Mouse (Mus musculus): Measurements from ENCODE around the gene Slc6a9. TPM values are rescaled to one million over a fixed set of nuclear protein-coding genes. Genes with fewer than 3 reads are reported as not detected.

The Slc6a9 gene
- total and polyA plus RNA-seq, 2 experiments from 2014 or later = 33.7 to 35.0 TPM

GRCm38 (mm10) chr4:117849063-117849462, 14.8 kb downstream of the Slc6a9 start:
- 52% methylated on average over 17 of the region's 17 CpGs for WGBS
- Histone ChIP-seq H3K4me1 (ENCODE audit: insufficient read depth) (no peaks in the 10 kb centered on the region), H3K36me3 (ENCODE audit: insufficient read depth) (no peaks in the 10 kb centered on the region), H3K4me3 (ENCODE audit: low read depth, low read length) (no peak overlapping the region), H3K9ac (no peak overlapping the region), H3K27ac (ENCODE audit: low read depth, low read length) (no peak overlapping the region), H3K9me3 (ENCODE audit: low read length) (no peaks in the 10 kb centered on the region), H3K4me2 (ENCODE audit: low read depth) (no peak overlapping the region), H3K27me3 (ENCODE audit: insufficient read depth, low read length) (no peaks in the 10 kb centered on the region)
- ATAC-seq (peak; percentile 14; the same call in 1 of the 2 replicates), DNase-seq (no peak)
- no peak for TF ChIP-seq CTCF (IDR thresholded peaks at IDR 0.05; ENCODE audit: low read depth)

GRCm38 (mm10) chr4:117849506-117849905, 15.2 kb downstream of the Slc6a9 start:
- H3K4me2 ChIP-seq (ENCODE audit: low read depth) = no peak overlapping the region
- no peak overlapping the region for H3K9ac ChIP-seq

GRCm38 (mm10) chr4:117850176-117850575, 15.9 kb downstream of the Slc6a9 start:
- Histone ChIP-seq H3K9ac (no peak overlapping the region), H3K4me1 (ENCODE audit: insufficient read depth) (no peaks in the 10 kb centered on the region), H3K27me3 (ENCODE audit: insufficient read depth, low read length) (no peaks in the 10 kb centered on the region), H3K9me3 (ENCODE audit: low read length) (no peaks in the 10 kb centered on the region), H3K36me3 (ENCODE audit: insufficient read depth) (no peaks in the 10 kb centered on the region), H3K4me2 (ENCODE audit: low read depth) (no peak overlapping the region), H3K4me3 (ENCODE audit: low read depth, low read length) (no peak overlapping the region), H3K27ac (ENCODE audit: low read depth, low read length) (no peak overlapping the region)
- no peak for TF ChIP-seq CTCF (IDR thresholded peaks at IDR 0.05; ENCODE audit: low read depth)
- DNase-seq (no peak), ATAC-seq (no peak)
- WGBS = 72% methylated on average over 7 of the region's 7 CpGs

More at GRCm38 (mm10) chr4:117849506-117849905, 15.2 kb downstream of the Slc6a9 start:
- WGBS = 30% methylated on average over 5 of the region's 5 CpGs
- ATAC-seq = peak; percentile 58
- Histone ChIP-seq H3K9me3 (ENCODE audit: low read length) (no peaks in the 10 kb centered on the region), H3K4me3 (ENCODE audit: low read depth, low read length) (no peak overlapping the region), H3K36me3 (ENCODE audit: insufficient read depth) (no peaks in the 10 kb centered on the region), H3K4me1 (ENCODE audit: insufficient read depth) (no peaks in the 10 kb centered on the region), H3K27me3 (ENCODE audit: insufficient read depth, low read length) (no peaks in the 10 kb centered on the region), H3K27ac (ENCODE audit: low read depth, low read length) (no peak overlapping the region)
- no peak for DNase-seq
- no peak for TF ChIP-seq CTCF (IDR thresholded peaks at IDR 0.05; ENCODE audit: low read depth)

- H3K9ac ChIP-seq = no peak overlapping the region
- H3K27ac ChIP-seq (ENCODE audit: low read depth, low read length) = no peak overlapping the region
Observed at GRCm38 (mm10) chr4:117850871-117851270, 16.6 kb downstream of the Slc6a9 start.

GRCm38 (mm10) chr4:117852152-117852868, 18.0 kb downstream of the Slc6a9 start:
- Histone ChIP-seq H3K9ac (no peak overlapping the region), H3K36me3 (ENCODE audit: insufficient read depth) (no peaks in the 10 kb centered on the region), H3K4me1 (ENCODE audit: insufficient read depth) (no peaks in the 10 kb centered on the region), H3K4me2 (ENCODE audit: low read depth) (no peak overlapping the region), H3K27ac (ENCODE audit: low read depth, low read length) (no peak overlapping the region), H3K27me3 (ENCODE audit: insufficient read depth, low read length) (no peaks in the 10 kb centered on the region), H3K4me3 (ENCODE audit: low read depth, low read length) (no peak overlapping the region), H3K9me3 (ENCODE audit: low read length) (no peaks in the 10 kb centered on the region)
- ATAC-seq = no peak
- DNase-seq = no peak
- no peak for TF ChIP-seq CTCF (IDR thresholded peaks at IDR 0.05; ENCODE audit: low read depth)
- 79% methylated on average over 10 of the region's 10 CpGs for WGBS

More at GRCm38 (mm10) chr4:117850871-117851270, 16.6 kb downstream of the Slc6a9 start:
- no peak for ATAC-seq
- Histone ChIP-seq H3K4me3 (ENCODE audit: low read depth, low read length) (no peak overlapping the region), H3K36me3 (ENCODE audit: insufficient read depth) (no peaks in the 10 kb centered on the region), H3K4me1 (ENCODE audit: insufficient read depth) (no peaks in the 10 kb centered on the region), H3K4me2 (ENCODE audit: low read depth) (no peak overlapping the region), H3K27me3 (ENCODE audit: insufficient read depth, low read length) (no peaks in the 10 kb centered on the region), H3K9me3 (ENCODE audit: low read length) (no peaks in the 10 kb centered on the region)
- 81% methylated on average over 7 of the region's 7 CpGs for WGBS
- TF ChIP-seq CTCF (IDR thresholded peaks at IDR 0.05; ENCODE audit: low read depth) = no peak
- no peak for DNase-seq

GRCm38 (mm10) chr4:117855146-117855545, 20.8 kb downstream of the Slc6a9 start:
- no peak for TF ChIP-seq CTCF (IDR thresholded peaks at IDR 0.05; ENCODE audit: low read depth)
- peak; percentile 75 for ATAC-seq
- 61% methylated on average over 9 of the region's 9 CpGs for WGBS
- Histone ChIP-seq H3K36me3 (ENCODE audit: insufficient read depth) (peaks cover 5% of the 10 kb centered on the region; the same call in 1 of the 2 replicates), H3K9ac (no peak overlapping the region), H3K4me2 (ENCODE audit: low read depth) (no peak overlapping the region), H3K9me3 (ENCODE audit: low read length) (no peaks in the 10 kb centered on the region), H3K27me3 (ENCODE audit: insufficient read depth, low read length) (no peaks in the 10 kb centered on the region), H3K4me1 (ENCODE audit: insufficient read depth) (no peaks in the 10 kb centered on the region), H3K4me3 (ENCODE audit: low read depth, low read length) (no peak overlapping the region), H3K27ac (ENCODE audit: low read depth, low read length) (no peak overlapping the region)
- no peak for DNase-seq

- H3K9ac ChIP-seq = no peak overlapping the region
- no peaks in the 10 kb centered on the region for H3K4me1 ChIP-seq (ENCODE audit: insufficient read depth)
- H3K27me3 ChIP-seq (ENCODE audit: insufficient read depth, low read length) = no peaks in the 10 kb centered on the region
- peaks cover 5% of the 10 kb centered on the region; the same call in 1 of the 2 replicates for H3K36me3 ChIP-seq (ENCODE audit: insufficient read depth)
- 0 out of 2 replicates have a peak, but pooled peaks have one; percentile 10 for ATAC-seq
- H3K27ac ChIP-seq (ENCODE audit: low read depth, low read length) = no peak overlapping the region
- WGBS = 46% methylated on average over 3 of the region's 3 CpGs
- no peaks in the 10 kb centered on the region for H3K9me3 ChIP-seq (ENCODE audit: low read length)
- no peak overlapping the region for H3K4me2 ChIP-seq (ENCODE audit: low read depth)
- H3K4me3 ChIP-seq (ENCODE audit: low read depth, low read length) = no peak overlapping the region
- DNase-seq = peak; percentile 49
- peak; percentile 61 for TF ChIP-seq CTCF (IDR thresholded peaks at IDR 0.05; ENCODE audit: low read depth)
Observed at GRCm38 (mm10) chr4:117858794-117859193, 24.5 kb downstream of the Slc6a9 start.
